Mouse (Mus musculus) brain, embryonic 14.5 days (tissue): ENCODE data around the gene Dmgdh.

Source experiments
- CTCF ChIP-seq: fragments of 200-500 bp; IDR thresholded peaks from 2 replicates; pipeline ENCODE4 v1.5.1; 2012; ENCODE audit warnings: inconsistent platforms, mild to moderate bottlenecking, moderate library complexity, borderline replicate concordance; ENCODE audit not compliant: insufficient read depth, insufficient read length; ENCODE audit errors: extremely low read depth
- POLR2A ChIP-seq: fragments of 200-500 bp; IDR thresholded peaks from 2 replicates; pipeline ENCODE4 v1.6.1; 2012; ENCODE audit warnings: mild to moderate bottlenecking, inconsistent platforms, borderline replicate concordance; ENCODE audit not compliant: poor library complexity, insufficient read depth, insufficient read length, severe bottlenecking; ENCODE audit errors: extremely low read depth

GRCm38 (mm10) chr13:93744118-93744517, 69.9 kb downstream of the Dmgdh start:
- TF ChIP-seq POLR2A (no peak), CTCF (no peak)
